Mouse (Mus musculus) lung, postnatal 0 days (tissue): ENCODE measurements around the gene Cep128.
A peak's percentile ranks its signal among the peaks of the same experiment; 100 is the strongest.

Experiments
- CTCF ChIP-seq: IDR thresholded peaks from 2 replicates; pipeline ENCODE4 v1.5.1; 2016; ENCODE audit warnings: antibody characterized with exemption, mild to moderate bottlenecking
- EP300 ChIP-seq: IDR thresholded peaks from 2 replicates; pipeline ENCODE4 v1.6.1; 2016; ENCODE audit warnings: antibody characterized with exemption, mild to moderate bottlenecking, control low read depth

DNA sequence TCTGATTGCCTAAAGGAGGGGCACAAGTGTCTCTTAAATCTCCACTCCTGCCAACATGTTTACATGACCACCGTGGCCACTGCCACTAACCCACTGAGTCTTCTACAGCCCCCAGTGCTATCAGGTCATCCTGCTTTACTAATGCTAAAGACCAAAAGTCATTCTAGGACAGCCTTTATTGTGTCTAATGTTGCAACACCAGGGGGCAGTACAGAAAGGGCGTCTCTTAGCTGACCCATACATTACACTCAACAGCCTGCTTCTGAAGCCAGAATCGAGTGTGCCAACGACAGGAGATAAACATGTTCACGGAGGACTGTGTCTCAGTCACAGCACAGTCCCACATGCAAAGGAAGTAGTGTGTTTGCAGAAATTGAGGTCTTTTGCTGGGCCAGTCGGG, 30.9 kb upstream of the Cep128 start:
- TF ChIP-seq CTCF (peak; percentile 36; the same call in 1 of the 2 replicates), EP300 (no peak)
